12 mouse cellular contexts compared by ENCODE assay signal in genomic region chr4:139579466-139579865, GRCm38 (mm10). TPM values are rescaled to one million over a fixed set of nuclear protein-coding genes. Genes with fewer than 3 reads are reported as not detected.
A peak's percentile ranks its signal among the peaks of the same experiment; 100 is the strongest.
DNase-seq lines count a peak whose midpoint lies in the region; ATAC-seq lines count a peak whose summit lies in the region.
"Had no signal": no experiment of that assay in that cellular context is flagged by ENCODE, and none has a peak within 500 bp of the region (broad histone marks: within the 10 kb centered on the region; RNA-seq: fewer than 3 reads in every experiment).

No protein-coding gene starts in this region.

- no peaks in the 10 kb centered on the region for H3K36me3 ChIP-seq in heart, embryonic 10.5 days
- no peaks in the 10 kb centered on the region for H3K36me3 ChIP-seq in embryonic facial prominence, embryonic 15.5 days
- no peaks in the 10 kb centered on the region for H3K36me3 ChIP-seq in liver, embryonic 15.5 days (replicated peaks)
- H3K36me3 ChIP-seq: G1E had no signal

- DNase-seq in heart, embryonic 10.5 days (ENCODE audit: low spot score) = no peak
- no peak for DNase-seq in heart, postnatal 4 days
- DNase-seq in A20 (ENCODE audit: low read depth, low spot score) = peak; percentile 38
- DNase-seq in frontal cortex, postnatal 10 days (ENCODE audit: low spot score in 2 of 2) = no peak
- DNase-seq in embryo, embryonic 9.5 days (ENCODE audit: extremely low spot score) = no peak
- no peak for DNase-seq in adrenal gland, postnatal 14 days
- DNase-seq: lung, postnatal 10 days had no signal

- no peak overlapping the region for H3K9ac ChIP-seq in embryonic facial prominence, embryonic 15.5 days
- H3K9ac ChIP-seq in liver, embryonic 15.5 days = no peak overlapping the region

- WGBS in heart, embryonic 10.5 days = 56% methylated on average over 6 of the region's 6 CpGs
- WGBS in embryonic facial prominence, embryonic 15.5 days = 46% methylated on average over 6 of the region's 6 CpGs
- 24% methylated on average over 6 of the region's 6 CpGs for WGBS in liver, embryonic 15.5 days (ENCODE audit: insufficient replicate concordance)

- H3K9me3 ChIP-seq in heart, embryonic 10.5 days = no peaks in the 10 kb centered on the region; the same call in 1 of the 2 replicates
- H3K9me3 ChIP-seq in embryonic facial prominence, embryonic 15.5 days (replicated peaks) = no peaks in the 10 kb centered on the region
- H3K9me3 ChIP-seq in liver, embryonic 15.5 days (replicated peaks) = no peaks in the 10 kb centered on the region

- H3K4me3 ChIP-seq in heart, embryonic 10.5 days = 0 out of 2 replicates have a peak overlapping the region, but pooled peaks have one; percentile 15
- H3K4me3 ChIP-seq in embryonic facial prominence, embryonic 15.5 days (replicated peaks) = no peak overlapping the region
- H3K4me3 ChIP-seq in liver, embryonic 15.5 days (replicated peaks) = no peak overlapping the region

- H3K27me3 ChIP-seq in heart, embryonic 10.5 days (ENCODE audit: insufficient read depth, poor library complexity, severe bottlenecking) = no peaks in the 10 kb centered on the region
- no peaks in the 10 kb centered on the region for H3K27me3 ChIP-seq in embryonic facial prominence, embryonic 15.5 days
- H3K27me3 ChIP-seq in liver, embryonic 15.5 days = peaks cover 56% of the 10 kb centered on the region

- ATAC-seq in embryonic facial prominence, embryonic 15.5 days (ENCODE audit: insufficient number of reproducible peaks, low FRiP score, low TSS enrichment, low read depth) = no peak
- no peak for ATAC-seq in liver, embryonic 15.5 days (ENCODE audit: insufficient read depth)
- ATAC-seq: hindbrain, postnatal 0 days had no signal

- no peak overlapping the region for H3K4me2 ChIP-seq in embryonic facial prominence, embryonic 15.5 days (replicated peaks)
- 0 out of 2 replicates have a peak overlapping the region, but pooled peaks have one; percentile 27 for H3K4me2 ChIP-seq in liver, embryonic 15.5 days

- peak overlapping the region; percentile 96 for H3K27ac ChIP-seq in heart, embryonic 10.5 days
- peak overlapping the region; percentile 92 for H3K27ac ChIP-seq in embryonic facial prominence, embryonic 15.5 days (replicated peaks)
- H3K27ac ChIP-seq in liver, embryonic 15.5 days (replicated peaks) = peak overlapping the region; percentile 70; the same call in 1 of the 2 replicates

- H3K4me1 ChIP-seq in heart, embryonic 10.5 days = peaks cover 93% of the 10 kb centered on the region
- H3K4me1 ChIP-seq in embryonic facial prominence, embryonic 15.5 days = peaks cover 91% of the 10 kb centered on the region
- peaks cover 57% of the 10 kb centered on the region for H3K4me1 ChIP-seq in liver, embryonic 15.5 days (replicated peaks)

RNA-seq across cellular contexts. Expression of gene Gm21969, which starts 23.5 kb away (rescaled TPM):
- not detected in 2 replicates for polyA plus RNA-seq in heart, embryonic 10.5 days (2016; fragmentation: Nextera tagmentation; extraction: Ambion mirVana)
- not detected for total RNA-seq in heart, postnatal 4 days (2021)
- polyA plus RNA-seq in embryonic facial prominence, embryonic 15.5 days (2015; fragmentation: Nextera tagmentation; extraction: Ambion mirVana) = not detected in 2 replicates
- not detected in 2 replicates for polyA plus RNA-seq in liver, embryonic 15.5 days (2015; fragmentation: Nextera tagmentation; extraction: Ambion mirVana)
- total RNA-seq in adrenal gland, postnatal 14 days (2021) = not detected in 2 replicates
- total RNA-seq: G1E; hindbrain, postnatal 0 days had no signal
- polyA plus RNA-seq: forebrain, embryonic 11.5 days; hindbrain, postnatal 0 days had no signal

RNA-seq across cellular contexts. Expression of gene Aldh4a1, which starts 43.2 kb away (rescaled TPM):
- polyA plus RNA-seq in heart, embryonic 10.5 days (2016; fragmentation: Nextera tagmentation; extraction: Ambion mirVana) = 28.0 and 28.3 TPM in 2 replicates
- total RNA-seq in heart, postnatal 4 days (2021) = 10 to 100 TPM; 15.1 to 15.4 TPM
- 37.1 and 37.7 TPM in 2 replicates for polyA plus RNA-seq in embryonic facial prominence, embryonic 15.5 days (2015; fragmentation: Nextera tagmentation; extraction: Ambion mirVana)
- 85.0 and 99.8 TPM in 2 replicates for polyA plus RNA-seq in liver, embryonic 15.5 days (2015; fragmentation: Nextera tagmentation; extraction: Ambion mirVana)
- 54.4 and 97.6 TPM in 2 replicates for total RNA-seq in adrenal gland, postnatal 14 days (2021)

RNA-seq across cellular contexts. Expression of gene Iffo2, which starts 49.1 kb away (rescaled TPM):
- polyA plus RNA-seq in heart, embryonic 10.5 days (2016; fragmentation: Nextera tagmentation; extraction: Ambion mirVana) = 3.4 and 4.8 TPM in 2 replicates
- total RNA-seq in heart, postnatal 4 days (2021) = 10 to 100 TPM; 14.2 to 14.6 TPM
- polyA plus RNA-seq in embryonic facial prominence, embryonic 15.5 days (2015; fragmentation: Nextera tagmentation; extraction: Ambion mirVana) = 5.1 and 5.8 TPM in 2 replicates
- polyA plus RNA-seq in liver, embryonic 15.5 days (2015; fragmentation: Nextera tagmentation; extraction: Ambion mirVana) = 0.69 and 1.1 TPM in 2 replicates
- total RNA-seq in adrenal gland, postnatal 14 days (2021) = 14.8 and 15.5 TPM in 2 replicates
